ENCODE assay signal across 8 mouse cellular contexts in genomic region chr16:18426802-18427280, GRCm38 (mm10). TPM values are rescaled to one million over a fixed set of nuclear protein-coding genes. Genes with fewer than 3 reads are reported as not detected.
DNase-seq lines count a peak whose midpoint lies in the region; ATAC-seq lines count a peak whose summit lies in the region.

TSS of gene Comt (minus strand) at chr16:18426852.

- peak within 1 kb of the TSS; percentile 93 for H3K4me2 ChIP-seq in kidney, embryonic 16.5 days (replicated peaks; ENCODE audit: low read depth, low read length)
- peak within 1 kb of the TSS; percentile 85 for H3K4me2 ChIP-seq in intestine, embryonic 15.5 days (replicated peaks)

- peak within 1 kb of the TSS; percentile 74 for H3K27ac ChIP-seq in kidney, embryonic 16.5 days (ENCODE audit: low read length)
- H3K27ac ChIP-seq in intestine, embryonic 15.5 days, result peak within 1 kb of the TSS; percentile 84

- H3K27me3 ChIP-seq in kidney, embryonic 16.5 days (ENCODE audit: insufficient read depth, low read length), result no peaks in the 10 kb centered on the region
- H3K27me3 ChIP-seq in intestine, embryonic 15.5 days (replicated peaks), result no peaks in the 10 kb centered on the region

- DNase-seq in kidney, adult 11 months, result no peak
- no peak for DNase-seq in adrenal gland, postnatal 36 days
- DNase-seq in gastrocnemius, postnatal 14 days, result no peak
- no peak for DNase-seq in cerebellum, postnatal 36 days
- no peak for DNase-seq in thymus, postnatal 36 days

- H3K4me1 ChIP-seq in kidney, embryonic 16.5 days (ENCODE audit: insufficient read depth, low read length), result peaks cover 35% of the 10 kb centered on the region
- peaks cover 22% of the 10 kb centered on the region for H3K4me1 ChIP-seq in intestine, embryonic 15.5 days (replicated peaks)

- intact Hi-C loops in gastrocnemius, postnatal 14 days (cut with DNase I; ENCODE audit: low total_unique reads), result no loop called here

- ATAC-seq in kidney, embryonic 16.5 days (ENCODE audit: low FRiP score, low TSS enrichment), result no peak; the same call in 1 of the 2 replicates
- ATAC-seq in intestine, embryonic 15.5 days, result 0 out of 2 replicates have a peak, but pooled peaks have one; percentile 5
- ATAC-seq in megakaryocyte-erythroid progenitor cell, adult 5-6 weeks (replicated peaks; ENCODE audit: low FRiP score, low TSS enrichment, poor library complexity, severe bottlenecking), result no peak

- H3K36me3 ChIP-seq in kidney, embryonic 16.5 days (ENCODE audit: insufficient read depth, low read length), result no peaks in the 10 kb centered on the region; the same call in 1 of the 2 replicates
- H3K36me3 ChIP-seq in intestine, embryonic 15.5 days, result 0 out of 2 replicates have a peak, but pooled peaks cover 3% of the 10 kb centered on the region

- peak within 1 kb of the TSS; percentile 88 for H3K9ac ChIP-seq in kidney, embryonic 16.5 days (replicated peaks; ENCODE audit: low read length)
- peak within 1 kb of the TSS; percentile 83 for H3K9ac ChIP-seq in intestine, embryonic 15.5 days

- peak within 1 kb of the TSS; percentile 83 for H3K4me3 ChIP-seq in kidney, embryonic 16.5 days (ENCODE audit: low read length)
- peak within 1 kb of the TSS; percentile 99 for H3K4me3 ChIP-seq in intestine, embryonic 15.5 days (replicated peaks)

- no peaks in the 10 kb centered on the region for H3K9me3 ChIP-seq in kidney, embryonic 16.5 days (ENCODE audit: low read length)
- no peaks in the 10 kb centered on the region for H3K9me3 ChIP-seq in intestine, embryonic 15.5 days

- WGBS in kidney, embryonic 16.5 days, result 57% methylated on average over 5 of the region's 5 CpGs
- 62% methylated on average over 5 of the region's 5 CpGs for WGBS in intestine, embryonic 15.5 days

RNA-seq across cellular contexts. Expression of gene Comt, which starts in this region (rescaled TPM):
- polyA plus RNA-seq in kidney, embryonic 16.5 days (2015; fragmentation: Nextera tagmentation; extraction: Ambion mirVana), result 119 and 127 TPM in 2 replicates
- 100 to 1,000 TPM; 193 to 249 TPM for total RNA-seq in adrenal gland, postnatal 36 days (2021)
- 10 to 100 TPM; 40.7 to 43.1 TPM for total RNA-seq in gastrocnemius, postnatal 14 days (2021)
- polyA plus RNA-seq in intestine, embryonic 15.5 days (2015; fragmentation: Nextera tagmentation; extraction: Ambion mirVana), result 89.5 and 97.1 TPM in 2 replicates
- total RNA-seq in megakaryocyte-erythroid progenitor cell, adult 5-6 weeks (2014; fragmentation: Nextera tagmentation), result 84.0 and 105 TPM in 2 replicates
- total RNA-seq in megakaryocyte-erythroid progenitor cell, adult 5-6 weeks (2017), result 56.1 and 59.7 TPM in 2 replicates
